Mouse (Mus musculus): Measurements from ENCODE around the gene Spock1. TPM values are rescaled to one million over a fixed set of nuclear protein-coding genes. Genes with fewer than 3 reads are reported as not detected.

Gene Spock1
- polyA plus RNA-seq (2015; fragmentation: Nextera tagmentation; extraction: Ambion mirVana), result 1.6 and 1.7 TPM in 2 replicates

- DNase-seq (ENCODE audit: low spot score) (peak; percentile 89), ATAC-seq (ENCODE audit: low FRiP score, low TSS enrichment) (peak; percentile 77; the same call in 1 of the 2 replicates)
- TF ChIP-seq EP300 (optimal IDR thresholded peaks at IDR 0.05), result no peak
- peak; percentile 95 for TF ChIP-seq CTCF (IDR thresholded peaks at IDR 0.05; ENCODE audit: low read depth)
- H3K27ac ChIP-seq (replicated peaks), result no peak within 1 kb of the TSS
- H3K9ac ChIP-seq (ENCODE audit: low read length), result no peak within 1 kb of the TSS
- H3K4me2 ChIP-seq (replicated peaks; ENCODE audit: low read depth), result peak within 1 kb of the TSS; percentile 40
- H3K4me1 ChIP-seq (replicated peaks; ENCODE audit: control insufficient read depth, insufficient read depth), result no peaks in the 10 kb centered on the region
- no peaks in the 10 kb centered on the region for H3K9me3 ChIP-seq (ENCODE audit: control insufficient read depth, low read length)
- H3K27me3 ChIP-seq (ENCODE audit: control insufficient read depth, insufficient read depth, low read length), result peaks cover 6% of the 10 kb centered on the region
- peak within 1 kb of the TSS; percentile 24; the same call in 1 of the 2 replicates for H3K4me3 ChIP-seq (ENCODE audit: low read depth, low read length)
- no peaks in the 10 kb centered on the region for H3K36me3 ChIP-seq (ENCODE audit: control insufficient read depth, insufficient read depth, low read length)
- WGBS, result under 1% methylated on average over 30 of the region's 32 CpGs
Observed at GRCm38 (mm10) chr13:57908266-57908582, at the start of gene Spock1. Spock1 (minus strand) TSS chr13:57908332.

DNA sequence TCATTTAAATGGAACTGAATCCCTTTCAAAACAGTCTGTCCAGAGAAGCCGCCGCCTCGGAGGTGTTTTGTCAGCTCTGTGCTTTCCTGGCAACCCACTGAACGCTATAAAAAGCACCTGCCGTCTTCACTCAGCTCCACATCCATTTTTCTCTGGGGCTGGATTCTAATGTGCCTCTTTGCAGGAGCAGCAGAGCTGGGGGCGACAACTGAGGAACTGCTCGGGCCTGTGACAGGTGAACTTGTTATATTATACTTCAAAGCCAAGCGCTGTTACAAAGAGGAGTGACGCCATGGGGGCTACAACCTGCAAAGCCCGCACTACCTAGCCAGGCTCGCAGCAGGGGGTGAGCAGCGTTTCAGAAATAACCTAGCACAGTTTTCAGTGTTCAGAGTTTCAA is 42.0 kb upstream of the Spock1 start:
- Histone ChIP-seq H3K4me3 (ENCODE audit: low read depth, low read length) (no peak overlapping the region), H3K9ac (ENCODE audit: low read length) (no peak overlapping the region), H3K9me3 (ENCODE audit: control insufficient read depth, low read length) (no peaks in the 10 kb centered on the region), H3K36me3 (ENCODE audit: control insufficient read depth, insufficient read depth, low read length) (no peaks in the 10 kb centered on the region), H3K27me3 (ENCODE audit: control insufficient read depth, insufficient read depth, low read length) (no peaks in the 10 kb centered on the region), H3K27ac (replicated peaks) (no peak overlapping the region), H3K4me1 (replicated peaks; ENCODE audit: control insufficient read depth, insufficient read depth) (no peaks in the 10 kb centered on the region), H3K4me2 (replicated peaks; ENCODE audit: low read depth) (no peak overlapping the region)
- TF ChIP-seq CTCF (IDR thresholded peaks at IDR 0.05; ENCODE audit: low read depth) (no peak), EP300 (optimal IDR thresholded peaks at IDR 0.05) (no peak)
- WGBS, result 70% methylated on average over 12 of the region's 12 CpGs
- ATAC-seq (ENCODE audit: low FRiP score, low TSS enrichment) (no peak), DNase-seq (ENCODE audit: low spot score) (no peak)

- Histone ChIP-seq H3K4me1 (replicated peaks; ENCODE audit: control insufficient read depth, insufficient read depth) (no peaks in the 10 kb centered on the region), H3K4me3 (ENCODE audit: low read depth, low read length) (no peak overlapping the region), H3K36me3 (ENCODE audit: control insufficient read depth, insufficient read depth, low read length) (no peaks in the 10 kb centered on the region), H3K27ac (replicated peaks) (no peak overlapping the region), H3K9ac (ENCODE audit: low read length) (no peak overlapping the region), H3K27me3 (ENCODE audit: control insufficient read depth, insufficient read depth, low read length) (no peaks in the 10 kb centered on the region), H3K4me2 (replicated peaks; ENCODE audit: low read depth) (no peak overlapping the region), H3K9me3 (ENCODE audit: control insufficient read depth, low read length) (no peaks in the 10 kb centered on the region)
- TF ChIP-seq CTCF (IDR thresholded peaks at IDR 0.05; ENCODE audit: low read depth) (no peak), EP300 (optimal IDR thresholded peaks at IDR 0.05) (no peak)
- WGBS, result 84% methylated on average over 4 of the region's 4 CpGs
- no peak for DNase-seq (ENCODE audit: low spot score)
- no peak for ATAC-seq (ENCODE audit: low FRiP score, low TSS enrichment)
Observed at GRCm38 (mm10) chr13:57949513-57949912, 41.4 kb upstream of the Spock1 start.

- TF ChIP-seq CTCF (IDR thresholded peaks at IDR 0.05; ENCODE audit: low read depth), result no peak
- TF ChIP-seq EP300 (optimal IDR thresholded peaks at IDR 0.05), result no peak
- Histone ChIP-seq H3K27me3 (ENCODE audit: control insufficient read depth, insufficient read depth, low read length) (no peaks in the 10 kb centered on the region), H3K4me2 (replicated peaks; ENCODE audit: low read depth) (no peak overlapping the region), H3K4me3 (ENCODE audit: low read depth, low read length) (no peak overlapping the region), H3K4me1 (replicated peaks; ENCODE audit: control insufficient read depth, insufficient read depth) (no peaks in the 10 kb centered on the region), H3K27ac (replicated peaks) (no peak overlapping the region), H3K36me3 (ENCODE audit: control insufficient read depth, insufficient read depth, low read length) (no peaks in the 10 kb centered on the region), H3K9me3 (ENCODE audit: control insufficient read depth, low read length) (no peaks in the 10 kb centered on the region), H3K9ac (ENCODE audit: low read length) (no peak overlapping the region)
- ATAC-seq (ENCODE audit: low FRiP score, low TSS enrichment) (no peak), DNase-seq (ENCODE audit: low spot score) (no peak)
- 71% methylated on average over 11 of the region's 11 CpGs for WGBS
Observed at GRCm38 (mm10) chr13:57945197-57945596, 37.1 kb upstream of the Spock1 start.

DNA sequence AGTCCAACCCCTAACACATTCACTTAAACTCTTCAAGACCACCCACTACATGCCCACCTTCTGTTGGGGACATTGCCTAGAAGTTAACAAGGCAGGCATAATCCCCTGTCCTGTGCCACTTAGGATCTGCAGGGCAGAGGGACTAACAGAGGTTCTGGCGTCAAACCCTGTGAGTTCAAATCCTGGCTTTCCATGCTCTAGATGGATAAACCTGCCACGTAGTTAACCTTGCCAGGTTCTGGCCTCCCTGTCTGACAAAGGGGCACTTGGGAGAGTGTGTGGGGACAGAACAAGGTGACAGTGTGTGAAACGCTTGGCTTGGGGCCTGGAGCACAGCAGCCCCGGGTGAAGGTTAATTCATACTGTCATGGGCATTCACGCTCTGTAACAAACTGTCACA is 36.3 kb upstream of the Spock1 start:
- H3K9me3 ChIP-seq (ENCODE audit: control insufficient read depth, low read length), result no peaks in the 10 kb centered on the region
- H3K4me2 ChIP-seq (replicated peaks; ENCODE audit: low read depth), result no peak overlapping the region
- no peak overlapping the region for H3K9ac ChIP-seq (ENCODE audit: low read length)
- H3K27me3 ChIP-seq (ENCODE audit: control insufficient read depth, insufficient read depth, low read length), result no peaks in the 10 kb centered on the region
- TF ChIP-seq EP300 (optimal IDR thresholded peaks at IDR 0.05) (no peak), CTCF (IDR thresholded peaks at IDR 0.05; ENCODE audit: low read depth) (no peak)
- no peaks in the 10 kb centered on the region for H3K36me3 ChIP-seq (ENCODE audit: control insufficient read depth, insufficient read depth, low read length)
- no peaks in the 10 kb centered on the region for H3K4me1 ChIP-seq (replicated peaks; ENCODE audit: control insufficient read depth, insufficient read depth)
- no peak overlapping the region for H3K27ac ChIP-seq (replicated peaks)
- no peak for DNase-seq (ENCODE audit: low spot score)
- no peak for ATAC-seq (ENCODE audit: low FRiP score, low TSS enrichment)
- H3K4me3 ChIP-seq (ENCODE audit: low read depth, low read length), result no peak overlapping the region
- 86% methylated on average over 5 of the region's 5 CpGs for WGBS

- Histone ChIP-seq H3K9ac (ENCODE audit: low read length) (no peak overlapping the region), H3K4me1 (replicated peaks; ENCODE audit: control insufficient read depth, insufficient read depth) (no peaks in the 10 kb centered on the region), H3K27me3 (ENCODE audit: control insufficient read depth, insufficient read depth, low read length) (no peaks in the 10 kb centered on the region), H3K4me3 (ENCODE audit: low read depth, low read length) (no peak overlapping the region), H3K27ac (replicated peaks) (no peak overlapping the region), H3K4me2 (replicated peaks; ENCODE audit: low read depth) (no peak overlapping the region), H3K9me3 (ENCODE audit: control insufficient read depth, low read length) (no peaks in the 10 kb centered on the region), H3K36me3 (ENCODE audit: control insufficient read depth, insufficient read depth, low read length) (no peaks in the 10 kb centered on the region)
- DNase-seq (ENCODE audit: low spot score), result no peak
- TF ChIP-seq CTCF (IDR thresholded peaks at IDR 0.05; ENCODE audit: low read depth), result no peak
- TF ChIP-seq EP300 (optimal IDR thresholded peaks at IDR 0.05), result no peak
- no peak for ATAC-seq (ENCODE audit: low FRiP score, low TSS enrichment)
Observed at GRCm38 (mm10) chr13:57943900-57944299, 35.8 kb upstream of the Spock1 start.

All from stomach, postnatal 0 days (tissue).